Mouse (Mus musculus) hindbrain, embryonic 16.5 days (tissue): ENCODE results near the gene Mthfd1. TPM values are rescaled to one million over a fixed set of nuclear protein-coding genes. Genes with fewer than 3 reads are reported as not detected.

ENCODE experiments used
- ATAC-seq: fragments of 200-750 bp; cut with Nextera tagmentation; 2 replicates; pipeline ENCODE4 v1.8.0; 2017; ENCODE audit warnings: moderate TSS enrichment, moderate library complexity
- H3K27ac ChIP-seq: fragments of 300-500 bp; sonication (generic); 2 replicates; pipeline ENCODE4 v1.5.1; 2014; ENCODE audit warnings: low read depth, mild to moderate bottlenecking, control low read depth, low read length, moderate library complexity
- H3K27me3 ChIP-seq: fragments of 300-500 bp; sonication (generic); replicated peaks from 2 replicates; pipeline ENCODE4 v1.6.1; 2014; ENCODE audit warnings: low read length; ENCODE audit not compliant: control insufficient read depth, insufficient read depth
- H3K36me3 ChIP-seq: fragments of 300-500 bp; sonication (generic); 2 replicates; pipeline ENCODE4 v1.6.1; 2014; ENCODE audit warnings: mild to moderate bottlenecking, low read length, moderate library complexity, mixed read lengths; ENCODE audit not compliant: control insufficient read depth, insufficient read depth
- H3K4me1 ChIP-seq: fragments of 300-500 bp; sonication (generic); 2 replicates; pipeline ENCODE4 v1.6.1; 2014; ENCODE audit warnings: low read depth, low read length; ENCODE audit not compliant: control insufficient read depth, insufficient read depth
- H3K4me2 ChIP-seq: fragments of 300-500 bp; sonication (generic); 2 replicates; pipeline ENCODE4 v1.6.1; 2014; ENCODE audit warnings: mild to moderate bottlenecking, low read length, control low read depth, moderate library complexity
- H3K4me3 ChIP-seq: fragments of 300-500 bp; sonication (generic); 2 replicates; pipeline ENCODE4 v1.5.1; 2014; ENCODE audit warnings: mild to moderate bottlenecking, low read length, control low read depth, moderate library complexity
- H3K9ac ChIP-seq: fragments of 300-500 bp; sonication (generic); 2 replicates; pipeline ENCODE4 v1.6.1; 2014; ENCODE audit warnings: low read depth, mild to moderate bottlenecking, control low read depth, low read length, moderate library complexity
- H3K9me3 ChIP-seq: fragments of 300-500 bp; sonication (generic); 2 replicates; pipeline ENCODE4 v1.6.1; 2014; ENCODE audit warnings: mild to moderate bottlenecking, low read length, moderate library complexity; ENCODE audit not compliant: control insufficient read depth
- WGBS: fragments of 180-500 bp; shearing (Covaris S2); extraction: QIAGEN DNeasy Blood & Tissue Kit; methylation state at CpG from one replicate; pipeline ENCODE4 v1.1.7; 2014; 5-methylcytosine and 5-hydroxymethylcytosine counted together
- polyA plus RNA-seq: library from polyadenylated mRNA; unstranded; fragments of >200 nt; fragmentation: Nextera tagmentation; extraction: Ambion mirVana; gene quantifications from 2 replicates; pipeline ENCODE4 v1.2.1, GENCODE M21; 2015

Gene Mthfd1
- polyA plus RNA-seq, 1 experiment from 2014 or later: 37.8 TPM

DNA sequence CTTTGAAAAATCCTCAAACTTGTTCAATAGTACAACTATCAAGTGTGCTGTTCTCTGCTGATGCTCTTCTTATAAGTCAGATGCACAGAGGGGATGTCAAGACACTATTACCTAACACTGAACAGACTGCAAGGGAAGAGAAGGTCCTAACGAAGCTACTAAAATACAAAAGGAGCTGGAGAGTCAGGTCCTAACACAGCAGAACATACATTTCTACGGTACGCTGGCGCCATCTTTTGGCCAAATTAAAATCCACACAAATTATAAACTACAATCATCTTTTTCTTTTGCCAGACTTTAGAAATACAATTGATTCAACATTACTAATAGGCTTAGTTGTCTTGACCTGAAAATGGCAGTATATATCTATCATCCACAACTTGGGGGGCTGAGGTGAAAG, 86.0 kb downstream of the Mthfd1 start:
- H3K9ac ChIP-seq: no peak overlapping the region
- 3% methylated on average over 4 of the region's 4 CpGs for WGBS
- H3K36me3 ChIP-seq: 0 out of 2 replicates have a peak, but pooled peaks cover 2% of the 10 kb centered on the region
- no peaks in the 10 kb centered on the region for H3K9me3 ChIP-seq
- no peak overlapping the region for H3K4me3 ChIP-seq
- H3K27ac ChIP-seq: no peak overlapping the region
- H3K4me2 ChIP-seq: no peak overlapping the region
- no peaks in the 10 kb centered on the region for H3K27me3 ChIP-seq
- peak; percentile 60; the same call in 1 of the 2 replicates for ATAC-seq
- H3K4me1 ChIP-seq: no peaks in the 10 kb centered on the region

DNA sequence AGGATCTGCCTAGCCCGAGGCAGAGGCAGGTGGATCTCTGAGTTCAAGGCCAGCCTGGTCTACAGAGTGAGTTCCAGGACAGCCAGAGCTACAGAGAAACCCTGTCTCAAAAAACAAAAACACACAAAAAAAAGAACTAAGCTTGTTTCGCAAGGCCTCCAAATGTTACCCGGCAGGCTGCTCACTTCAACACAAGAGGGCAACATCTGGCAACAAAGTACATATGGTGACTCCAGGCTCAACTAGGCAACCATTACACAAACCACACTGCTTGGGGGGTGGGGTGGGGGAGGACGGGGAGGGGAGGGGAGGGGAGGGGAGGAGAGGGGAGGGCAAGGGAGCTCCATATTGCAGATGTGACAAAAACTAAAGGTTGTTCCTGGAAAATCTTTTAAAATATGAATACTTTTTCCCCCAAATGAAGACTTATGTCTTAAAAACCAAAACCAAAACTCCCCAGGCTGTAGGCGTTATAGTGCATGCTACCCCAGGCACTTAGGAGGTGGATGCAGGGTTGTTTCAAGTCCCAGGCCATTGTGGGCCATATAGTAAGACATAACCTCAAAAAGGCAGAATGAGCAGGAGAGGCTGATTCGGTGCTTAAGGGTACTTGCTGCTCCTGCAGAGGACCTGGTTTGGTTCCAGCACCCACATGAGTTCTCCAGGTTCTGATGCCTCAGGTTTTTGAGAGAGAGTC, 90.8 kb downstream of the Mthfd1 start:
- no peak for ATAC-seq
- WGBS: 85% methylated on average over 5 of the region's 6 CpGs

DNA sequence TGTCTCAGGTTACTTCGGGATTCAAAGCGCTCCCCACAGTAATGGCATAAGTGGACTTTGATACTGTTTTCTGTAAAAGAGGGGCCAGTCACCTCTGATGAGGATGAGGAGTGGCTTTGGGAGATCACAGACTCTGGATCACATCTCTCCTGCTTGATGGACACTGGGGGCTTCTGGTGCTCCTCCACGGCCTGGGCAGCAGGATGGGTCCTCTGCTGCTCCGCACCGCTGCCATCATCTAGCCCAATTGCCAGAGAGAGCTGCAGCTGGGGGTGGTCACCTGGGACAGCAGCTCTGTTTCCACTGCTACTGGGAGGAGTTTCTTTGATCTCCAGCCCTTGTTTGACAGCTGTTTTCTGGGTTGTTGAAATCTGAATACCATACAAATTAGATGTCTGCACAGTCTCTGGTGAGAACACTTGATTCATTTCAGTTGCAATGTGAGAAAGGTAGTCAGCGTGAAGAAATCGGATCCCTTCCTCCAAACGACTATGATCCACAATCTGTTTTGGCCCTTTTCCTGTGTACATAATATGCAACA, 94.7 kb downstream of the Mthfd1 start:
- H3K4me3 ChIP-seq: no peak overlapping the region
- no peak overlapping the region for H3K4me2 ChIP-seq
- no peaks in the 10 kb centered on the region for H3K9me3 ChIP-seq
- WGBS: 90% methylated on average over 8 of the region's 8 CpGs
- H3K4me1 ChIP-seq: no peaks in the 10 kb centered on the region
- H3K27ac ChIP-seq: no peak overlapping the region
- no peak overlapping the region for H3K9ac ChIP-seq
- no peak for ATAC-seq
- H3K36me3 ChIP-seq: peaks cover 5% of the 10 kb centered on the region; the same call in 1 of the 2 replicates
- H3K27me3 ChIP-seq: no peaks in the 10 kb centered on the region

More for the DNA sequence above, 90.8 kb downstream of the Mthfd1 start:
- Histone ChIP-seq H3K4me3 (no peak overlapping the region), H3K27me3 (no peaks in the 10 kb centered on the region), H3K27ac (no peak overlapping the region), H3K9me3 (no peaks in the 10 kb centered on the region), H3K4me1 (no peaks in the 10 kb centered on the region), H3K4me2 (no peak overlapping the region), H3K9ac (no peak overlapping the region), H3K36me3 (peaks cover 7% of the 10 kb centered on the region; the same call in 1 of the 2 replicates)

DNA sequence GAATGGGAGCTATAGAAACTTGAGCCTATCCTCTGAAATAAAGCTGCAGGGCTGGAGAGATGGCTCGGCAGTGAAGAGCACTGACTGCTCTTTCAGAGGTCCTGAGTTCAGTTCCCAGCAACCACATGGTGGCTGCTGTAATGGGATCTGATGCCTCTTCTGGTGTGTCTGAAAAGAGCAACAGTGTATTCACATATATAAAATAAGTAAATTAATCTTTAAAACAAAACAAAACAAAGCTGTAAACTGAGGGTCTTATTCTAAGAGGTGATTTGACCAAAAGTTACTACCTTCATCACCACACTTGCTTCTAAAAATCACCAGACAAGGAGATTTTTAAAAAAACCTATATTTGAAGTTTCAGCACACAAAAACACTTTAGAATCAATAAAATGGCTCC, 105.8 kb downstream of the Mthfd1 start:
- Histone ChIP-seq H3K27me3 (no peaks in the 10 kb centered on the region), H3K4me3 (no peak overlapping the region), H3K9ac (no peak overlapping the region), H3K27ac (no peak overlapping the region), H3K4me1 (peaks cover 3% of the 10 kb centered on the region; the same call in 1 of the 2 replicates), H3K36me3 (no peaks in the 10 kb centered on the region), H3K4me2 (no peak overlapping the region), H3K9me3 (no peaks in the 10 kb centered on the region)
- 45% methylated on average over 1 of the region's 1 CpGs for WGBS
- ATAC-seq: no peak

DNA sequence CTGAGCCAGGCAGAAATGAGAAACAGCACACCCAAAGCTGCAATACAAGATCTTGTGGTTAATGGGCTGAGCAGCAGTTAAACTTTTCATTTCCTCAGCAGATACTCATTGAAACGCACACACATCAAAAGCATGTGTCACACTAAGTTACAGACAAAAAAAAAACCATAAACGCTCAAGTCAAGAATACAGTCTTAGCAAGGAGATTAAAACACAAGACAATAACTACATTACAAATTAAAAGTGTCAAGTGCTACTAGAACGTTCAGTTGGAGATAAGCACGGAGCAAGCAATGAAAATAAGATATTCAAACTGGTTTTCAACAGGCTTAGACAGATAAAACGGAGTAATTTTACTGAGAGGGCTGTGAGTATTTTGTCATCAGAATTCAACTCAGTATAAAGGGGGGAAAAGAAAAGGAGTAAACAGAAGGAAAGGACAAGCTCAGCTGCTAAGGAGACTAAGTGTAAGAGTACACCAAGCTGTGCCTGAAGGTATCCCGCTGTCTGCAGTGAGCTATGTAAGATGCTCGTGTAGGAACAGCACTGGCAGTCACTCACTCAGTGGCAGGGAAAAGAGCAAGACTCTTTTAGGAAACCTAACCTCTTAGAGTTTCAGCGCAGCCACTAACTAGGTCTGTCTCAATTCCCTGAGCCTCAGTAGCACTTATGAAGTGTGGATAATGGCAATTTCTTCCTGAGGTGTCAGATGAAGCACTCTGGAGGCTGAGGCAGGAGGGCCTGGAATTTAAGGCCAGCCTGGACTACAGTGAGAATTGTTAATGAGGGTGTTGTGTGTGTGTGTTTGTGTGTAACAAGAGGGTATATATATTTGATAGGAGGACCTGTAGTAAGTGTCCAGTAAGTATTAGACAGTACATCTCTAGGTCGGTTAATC, 106.6 kb downstream of the Mthfd1 start:
- no peak overlapping the region for H3K4me2 ChIP-seq
- H3K36me3 ChIP-seq: no peaks in the 10 kb centered on the region
- H3K4me1 ChIP-seq: peaks cover 3% of the 10 kb centered on the region; the same call in 1 of the 2 replicates
- no peak for ATAC-seq
- no peak overlapping the region for H3K9ac ChIP-seq
- no peaks in the 10 kb centered on the region for H3K27me3 ChIP-seq
- 72% methylated on average over 9 of the region's 9 CpGs for WGBS
- no peak overlapping the region for H3K27ac ChIP-seq
- no peak overlapping the region for H3K4me3 ChIP-seq
- H3K9me3 ChIP-seq: no peaks in the 10 kb centered on the region

DNA sequence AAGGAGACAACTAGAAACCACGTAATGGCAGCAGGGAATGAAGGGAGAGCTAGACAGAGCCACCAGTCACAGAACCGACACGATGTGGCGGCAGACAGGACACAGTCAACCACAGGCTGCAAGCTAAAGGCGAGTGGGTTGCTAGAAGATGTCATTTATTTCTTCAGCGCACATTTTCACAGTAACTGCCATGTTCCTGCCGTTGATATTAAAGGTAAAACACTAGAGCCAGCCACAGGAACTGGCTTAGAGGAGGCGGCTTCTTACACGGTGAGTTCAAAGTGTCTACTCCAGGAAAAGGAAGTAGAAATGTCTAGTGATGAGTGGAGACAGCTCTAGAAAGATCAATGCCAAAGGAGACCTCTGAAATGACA, 107.2 kb downstream of the Mthfd1 start:
- WGBS: 88% methylated on average over 9 of the region's 9 CpGs
- no peak overlapping the region for H3K4me3 ChIP-seq
- no peak for ATAC-seq
- H3K4me2 ChIP-seq: no peak overlapping the region
- H3K36me3 ChIP-seq: no peaks in the 10 kb centered on the region
- H3K9me3 ChIP-seq: no peaks in the 10 kb centered on the region
- no peak overlapping the region for H3K9ac ChIP-seq
- peaks cover 8% of the 10 kb centered on the region for H3K4me1 ChIP-seq
- H3K27me3 ChIP-seq: no peaks in the 10 kb centered on the region
- H3K27ac ChIP-seq: no peak overlapping the region

DNA sequence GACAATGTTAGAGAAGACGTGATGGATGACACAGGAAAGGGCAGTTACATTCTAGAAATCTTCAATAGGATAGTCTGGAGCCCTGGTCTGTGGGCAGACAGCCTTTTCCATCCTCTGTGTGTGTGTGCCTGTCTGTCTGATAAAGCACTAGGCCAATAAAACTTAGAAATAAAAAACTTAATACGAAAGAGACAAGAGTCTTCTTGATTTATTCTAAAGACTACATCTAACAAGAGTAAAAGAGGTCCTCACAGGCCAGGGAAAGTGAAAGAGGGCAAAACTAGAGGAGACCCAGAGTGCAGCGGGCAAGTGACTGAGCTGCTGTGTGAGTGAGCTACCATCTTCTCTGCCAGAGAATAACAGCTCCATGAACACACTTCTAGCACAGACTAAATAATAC, 111.2 kb downstream of the Mthfd1 start:
- H3K27me3 ChIP-seq: no peaks in the 10 kb centered on the region
- 84% methylated on average over 3 of the region's 3 CpGs for WGBS
- peaks cover 21% of the 10 kb centered on the region for H3K4me1 ChIP-seq
- H3K9me3 ChIP-seq: no peaks in the 10 kb centered on the region
- H3K36me3 ChIP-seq: no peaks in the 10 kb centered on the region
- H3K27ac ChIP-seq: no peak overlapping the region
- no peak overlapping the region for H3K9ac ChIP-seq
- H3K4me2 ChIP-seq: no peak overlapping the region
- H3K4me3 ChIP-seq: no peak overlapping the region
- ATAC-seq: no peak

DNA sequence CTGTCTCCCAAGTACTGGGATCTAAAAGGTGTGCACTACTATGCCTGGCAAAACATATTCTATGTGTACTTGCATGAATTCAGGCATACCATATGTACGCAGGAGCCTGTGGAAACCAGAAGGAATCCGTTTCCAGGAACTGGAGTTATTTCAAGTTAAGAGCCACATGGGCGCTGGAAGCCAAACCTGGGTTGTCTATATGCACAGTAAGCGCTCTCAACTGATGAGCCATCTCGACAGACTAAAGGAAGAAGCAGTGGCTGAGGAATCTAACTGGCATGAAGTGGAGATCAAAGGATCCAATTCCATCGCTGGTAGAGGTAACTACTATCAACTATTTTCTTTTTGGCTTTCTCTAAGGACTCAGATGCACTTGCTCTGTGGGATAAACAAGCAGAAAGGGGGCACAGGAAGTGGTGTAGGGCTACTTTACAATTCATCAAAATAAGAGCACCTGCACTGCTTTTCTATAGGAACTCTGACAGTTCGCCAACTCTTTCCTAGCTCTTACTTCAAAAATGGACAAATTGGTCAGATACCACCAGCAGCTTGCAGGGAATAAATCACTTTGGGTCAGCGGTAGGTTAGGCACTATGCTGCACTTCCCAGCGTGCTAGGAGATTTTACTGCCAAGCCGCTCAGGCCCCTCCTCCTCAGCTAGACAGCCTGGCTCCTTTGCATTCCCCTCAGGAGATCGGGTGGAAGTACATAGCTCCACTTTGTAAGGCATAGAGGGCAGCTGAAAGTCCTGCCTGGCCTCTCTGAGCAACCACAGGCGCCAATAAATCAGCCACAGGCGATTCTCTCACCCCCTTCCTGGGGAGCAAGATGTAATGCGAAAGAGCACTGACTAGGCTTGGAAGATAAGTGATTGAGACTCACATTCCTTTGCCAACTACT, 112.2 kb downstream of the Mthfd1 start:
- WGBS: 24% methylated on average over 14 of the region's 14 CpGs

More for the DNA sequence above, 112.2 kb downstream of the Mthfd1 start:
- Histone ChIP-seq H3K9me3 (no peaks in the 10 kb centered on the region), H3K4me2 (peak overlapping the region; percentile 88), H3K36me3 (no peaks in the 10 kb centered on the region), H3K27ac (0 out of 2 replicates have a peak overlapping the region, but pooled peaks have one; percentile 34), H3K9ac (0 out of 2 replicates have a peak overlapping the region, but pooled peaks have one; percentile 100), H3K4me1 (peaks cover 27% of the 10 kb centered on the region), H3K4me3 (peak overlapping the region; percentile 5; the same call in 1 of the 2 replicates), H3K27me3 (no peaks in the 10 kb centered on the region)
- ATAC-seq: no peak
